Mouse (Mus musculus): ENCODE results near the gene Tnf.

Tnf gene

GRCm38 (mm10) chr17:35153077-35153476 lies 48.7 kb downstream of the Tnf start:
- no peak for DNase-seq

GRCm38 (mm10) chr17:35152121-35152520 lies 49.7 kb downstream of the Tnf start:
- DNase-seq: no peak

Measured in spleen, adult 18-20 months (tissue).